Mouse (Mus musculus) liver, adult 2 months (tissue): ENCODE measurements at regions not wholly inside any gene's neighbourhood (a gene's known extent, or its start where the extent isn't known, plus 50 kb on each side); places are given as distances from the start of the nearest gene placed in this dataset.

Experiments used
- CTCF ChIP-seq: fragments of 200-500 bp; IDR thresholded peaks from 2 replicates; pipeline ENCODE4 v1.5.1; 2011; ENCODE audit warnings: low read depth, low read length, control low read depth
- POLR2A ChIP-seq: fragments of 200-500 bp; IDR thresholded peaks from 2 replicates; pipeline ENCODE4 v1.6.1; 2011; ENCODE audit warnings: low read length, control low read depth; ENCODE audit not compliant: insufficient read depth; ENCODE audit errors: extremely low read depth

DNA sequence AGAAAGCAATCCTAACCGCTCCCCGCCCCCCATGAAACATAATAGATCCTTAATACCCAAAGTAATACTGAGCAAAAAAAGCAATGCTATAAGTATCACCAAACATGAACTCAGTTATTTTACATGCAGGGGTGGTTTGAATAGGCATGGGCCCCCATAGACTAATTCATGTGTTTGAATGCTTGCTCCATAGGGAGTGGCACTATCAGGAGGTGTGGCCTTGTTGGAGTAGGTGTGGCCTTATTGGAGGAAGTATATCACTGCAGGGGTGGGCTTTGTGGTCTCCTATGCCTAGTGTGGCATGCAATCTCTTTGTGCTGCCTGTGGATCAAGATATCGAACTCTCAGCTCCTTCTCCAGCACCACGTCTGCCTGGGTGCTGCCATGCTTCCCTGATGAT, 237.4 kb upstream of the Atp11b start:
- TF ChIP-seq POLR2A (no peak), CTCF (no peak)
